Mouse (Mus musculus) lung, postnatal 10 days (tissue): Measurements from ENCODE around the gene Ebf3.

Source experiments
- DNase-seq: peaks from one replicate; pipeline ENCODE4 v3.0.0; 2021

The Ebf3 gene

DNA sequence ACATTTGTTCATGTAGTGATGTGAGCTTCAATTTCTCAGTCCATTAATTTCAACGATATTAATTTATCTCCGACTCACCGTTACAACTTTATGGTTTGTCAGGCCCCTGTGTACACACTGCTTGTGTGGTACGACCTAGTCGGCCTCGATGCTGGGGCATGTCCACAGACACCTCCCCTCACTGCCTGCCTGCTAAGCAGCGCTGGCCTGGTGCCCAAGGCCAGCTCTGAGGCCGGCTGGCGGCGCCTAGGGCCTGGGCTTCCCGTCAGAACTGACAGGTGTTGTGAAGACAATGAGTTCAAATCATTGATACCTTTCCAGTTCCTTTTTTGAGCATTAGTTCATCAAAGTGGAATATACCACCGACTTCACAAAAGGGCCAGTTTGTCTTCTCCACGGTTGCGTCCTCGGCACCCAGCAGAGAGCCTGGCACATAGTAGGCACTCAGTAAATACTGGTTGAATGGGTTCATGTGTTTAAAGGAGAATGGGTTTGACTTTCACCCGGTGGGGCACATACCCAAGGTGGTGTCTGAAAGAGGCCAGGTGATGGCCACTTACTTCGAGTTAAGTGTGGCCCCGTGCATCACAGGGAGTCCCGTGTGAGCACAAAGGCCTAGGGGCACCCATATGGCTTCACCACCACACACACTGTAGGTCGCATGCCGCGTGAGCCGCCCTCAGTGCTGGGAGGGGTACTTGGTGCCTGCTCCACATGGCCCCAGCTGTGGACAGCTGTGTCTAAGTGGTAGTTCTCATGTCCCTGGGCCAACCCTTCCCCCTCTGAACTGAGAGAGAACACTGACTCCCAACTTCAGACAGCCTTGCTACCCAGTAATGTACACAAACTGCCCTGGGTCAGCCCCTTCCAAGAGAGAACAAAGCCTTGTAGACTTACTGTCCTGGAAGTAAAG lies 116.9 kb downstream of the Ebf3 start:
- DNase-seq: peak; percentile 41

DNA sequence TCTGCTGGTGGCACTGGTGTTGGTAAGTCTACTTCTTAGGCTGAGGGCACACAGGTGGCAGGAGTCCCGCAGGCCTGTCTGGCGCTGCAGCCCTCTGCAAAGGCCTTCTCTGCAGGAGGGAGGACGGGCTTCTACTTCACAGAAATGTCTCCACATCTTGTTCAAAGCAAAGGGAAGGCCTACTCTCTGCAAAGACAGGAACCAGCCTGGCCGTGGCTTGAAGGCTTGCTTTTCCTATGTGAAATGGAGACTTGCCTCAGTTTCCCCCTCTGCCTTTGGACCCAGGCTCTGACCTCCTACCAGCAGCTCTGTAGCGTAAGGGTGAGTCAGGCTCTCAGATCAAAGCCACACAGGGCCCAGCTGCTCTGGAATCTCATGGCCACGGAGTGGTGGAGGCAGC lies 117.7 kb downstream of the Ebf3 start:
- no peak for DNase-seq

GRCm38 (mm10) chr7:137192776-137193278 lies 121.4 kb downstream of the Ebf3 start:
- no peak for DNase-seq

DNA sequence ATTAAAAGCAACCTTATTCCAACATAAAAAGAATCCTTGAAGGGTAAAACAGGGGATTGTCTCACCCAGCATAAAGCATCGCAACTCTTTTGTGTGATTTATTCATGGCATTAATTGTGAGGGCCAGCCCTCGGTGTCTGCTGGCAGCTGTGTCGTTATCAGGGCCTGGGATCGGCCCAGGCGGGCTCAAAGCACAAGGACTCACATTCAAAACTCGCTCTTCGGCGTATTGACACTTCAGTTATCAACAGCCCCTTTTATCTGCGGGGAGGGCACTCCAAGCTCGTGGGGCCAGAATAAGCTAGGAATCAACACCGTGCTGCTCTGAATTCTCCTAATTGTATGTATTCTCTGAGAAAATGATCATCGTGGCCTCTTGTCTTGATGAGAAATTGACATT lies 122.4 kb downstream of the Ebf3 start:
- no peak for DNase-seq

DNA sequence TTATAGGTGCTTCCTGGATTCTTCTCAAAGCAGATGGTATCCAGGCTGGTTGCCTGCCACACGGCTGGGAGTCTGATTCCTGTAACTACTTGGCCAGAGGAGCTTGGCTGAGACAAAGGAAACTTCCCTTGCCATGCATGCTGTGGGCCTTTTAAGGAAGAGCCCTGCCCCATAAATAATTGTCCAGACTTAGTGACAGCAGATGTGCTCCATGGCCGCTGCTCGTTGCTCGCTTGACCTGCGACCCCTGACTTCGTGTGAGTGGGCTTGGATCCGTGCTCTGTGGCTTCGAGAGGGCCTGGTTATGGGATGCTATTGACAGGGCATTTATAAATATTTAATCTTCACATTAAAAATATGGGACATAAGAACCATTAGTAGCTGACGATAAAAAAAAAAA lies 142.0 kb downstream of the Ebf3 start:
- no peak for DNase-seq

GRCm38 (mm10) chr7:137159086-137159485 lies 155.2 kb downstream of the Ebf3 start:
- peak; percentile 69 for DNase-seq

DNA sequence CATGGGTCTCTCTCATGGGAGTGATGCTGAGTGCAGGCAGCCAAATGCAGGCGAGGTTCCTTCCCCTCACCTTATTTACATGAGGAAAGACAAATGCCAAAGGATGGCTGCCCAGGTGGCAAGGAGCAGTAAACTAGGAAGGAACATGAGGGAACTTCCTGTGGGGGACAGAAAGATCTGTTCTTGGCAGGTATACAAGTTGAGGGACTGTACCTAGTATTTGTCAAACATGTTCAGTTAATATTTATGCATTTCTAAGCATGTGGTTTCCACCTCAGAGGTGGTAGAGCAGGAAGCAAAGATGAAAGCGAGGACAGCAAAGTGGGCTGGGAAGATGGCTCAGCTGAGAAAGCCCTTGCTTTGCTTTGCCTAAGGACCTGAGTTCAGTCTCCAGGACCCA lies 159.6 kb downstream of the Ebf3 start:
- DNase-seq: no peak

DNA sequence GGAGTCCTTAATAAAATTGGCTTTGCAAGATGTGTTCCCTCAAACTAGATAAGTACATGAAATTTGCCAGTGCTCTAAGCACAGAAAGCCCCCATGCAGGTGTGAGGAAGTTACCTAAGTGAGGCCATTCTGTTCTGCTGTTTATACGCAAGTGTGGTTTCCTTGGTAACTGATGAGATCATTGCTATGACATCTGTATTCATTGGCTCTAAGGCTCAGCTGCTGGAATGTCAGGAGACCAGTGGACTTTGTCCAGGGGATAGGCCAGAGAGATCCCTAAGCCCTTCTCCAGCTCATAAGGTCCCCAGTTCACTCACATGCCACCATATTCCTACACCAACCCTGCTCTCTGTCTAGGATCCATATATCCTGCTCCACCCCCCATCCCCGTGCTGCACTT lies 162.4 kb downstream of the Ebf3 start:
- DNase-seq: no peak

- no peak for DNase-seq
These were observed 167.1 kb downstream of the Ebf3 start for GRCm38 (mm10) chr7:137147101-137147500.
